Mouse (Mus musculus): Measurements from ENCODE around the gene Slc39a11.

DNA sequence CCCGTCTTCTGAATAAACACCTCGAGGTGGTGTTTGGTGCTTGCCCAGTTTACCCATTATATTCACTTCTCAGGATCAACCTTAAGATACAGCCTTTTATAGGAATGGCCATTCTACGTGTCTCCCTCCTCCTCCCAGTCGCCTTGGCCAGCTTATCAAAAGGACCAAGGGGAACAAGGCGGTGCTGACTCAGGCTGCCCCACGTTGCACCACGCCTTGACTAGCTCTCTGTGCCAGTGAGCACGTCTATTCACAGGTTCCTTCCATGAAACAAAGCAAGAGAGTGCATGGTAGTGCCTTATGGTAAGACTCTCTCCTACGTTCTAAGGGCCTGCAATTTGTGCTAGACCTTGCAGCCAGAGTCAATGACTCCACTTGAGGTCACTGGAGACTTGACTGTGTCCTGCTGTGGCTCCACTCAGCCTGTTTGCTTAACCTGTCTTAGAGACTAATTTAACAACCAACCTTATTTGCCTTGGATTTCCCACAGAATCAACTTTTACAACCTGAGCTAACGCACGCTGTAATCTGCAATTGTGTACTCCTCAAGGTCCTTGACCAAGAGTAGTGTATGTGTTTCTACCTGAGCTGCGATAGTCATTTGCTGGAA lies 144.2 kb downstream of the Slc39a11 start:
- TF ChIP-seq TAL1 (IDR thresholded peaks at IDR 0.05; ENCODE audit: low read length) (no peak), GATA1 (IDR thresholded peaks at IDR 0.05; ENCODE audit: low read length) (no peak)
